Mouse (Mus musculus) bone marrow, adult 2 months (tissue): Measurements from ENCODE around the gene Gm28308.

Experiments
- CTCF ChIP-seq: fragments of 200-500 bp; IDR thresholded peaks from 2 replicates; pipeline ENCODE4 v1.5.1; 2011; ENCODE audit warnings: low read length, control low read depth; ENCODE audit not compliant: control insufficient read depth, insufficient read depth
- POLR2A ChIP-seq: fragments of 200-500 bp; IDR thresholded peaks from 2 replicates; pipeline ENCODE4 v1.6.1; 2011; ENCODE audit warnings: low read depth, mild to moderate bottlenecking, control low read depth, low read length, borderline replicate concordance; ENCODE audit not compliant: control insufficient read depth

GRCm38 (mm10) chr6:52170166-52170897 lies 42.8 kb downstream of the Gm28308 start:
- TF ChIP-seq CTCF (no peak), POLR2A (no peak)
